Mouse (Mus musculus) v-Abl transformed pro-B cells (cell line): Measurements from ENCODE around the gene Clybl.

Experiments used
- in situ Hi-C, 2 experiments: fragments of 400-800 bp; cut with MboI; formaldehyde crosslinking; loops; one replicate each; pipeline ENCODE4 v1.15.1; 2025; ENCODE audit not compliant: unreplicated experiment in 2 of 2

Clybl gene

GRCm38 (mm10) chr14:122380896-122381845 is 199.7 kb downstream of the Clybl start:
- in situ Hi-C loops: no loop called here

GRCm38 (mm10) chr14:122382281-122382680 is 200.8 kb downstream of the Clybl start:
- in situ Hi-C loops: no loop called here

GRCm38 (mm10) chr14:122383931-122384330 is 202.4 kb downstream of the Clybl start:
- in situ Hi-C loops: no loop called here

GRCm38 (mm10) chr14:122384447-122385237 is 203.1 kb downstream of the Clybl start:
- in situ Hi-C loops: no loop called here

- in situ Hi-C loops: no loop called here
Measured at GRCm38 (mm10) chr14:122385238-122385534, 203.7 kb downstream of the Clybl start.

DNA sequence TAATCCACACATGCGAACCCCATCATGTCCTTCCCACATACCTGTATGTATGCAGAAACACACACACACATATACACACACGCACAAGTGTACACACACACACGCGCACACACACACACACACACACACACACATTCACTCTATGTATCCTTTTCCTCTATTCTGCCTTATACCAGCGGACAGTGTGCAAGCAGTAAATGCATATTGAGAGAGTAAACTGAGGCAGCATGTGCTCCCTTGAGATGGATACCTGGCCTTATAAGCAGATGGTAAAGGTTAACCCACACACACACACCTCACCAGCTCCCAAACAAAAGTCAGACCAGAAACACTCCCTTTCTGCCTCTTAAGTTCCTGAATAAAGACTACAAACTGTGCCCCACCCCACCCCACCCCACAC is 204.3 kb downstream of the Clybl start:
- in situ Hi-C loops: no loop called here

DNA sequence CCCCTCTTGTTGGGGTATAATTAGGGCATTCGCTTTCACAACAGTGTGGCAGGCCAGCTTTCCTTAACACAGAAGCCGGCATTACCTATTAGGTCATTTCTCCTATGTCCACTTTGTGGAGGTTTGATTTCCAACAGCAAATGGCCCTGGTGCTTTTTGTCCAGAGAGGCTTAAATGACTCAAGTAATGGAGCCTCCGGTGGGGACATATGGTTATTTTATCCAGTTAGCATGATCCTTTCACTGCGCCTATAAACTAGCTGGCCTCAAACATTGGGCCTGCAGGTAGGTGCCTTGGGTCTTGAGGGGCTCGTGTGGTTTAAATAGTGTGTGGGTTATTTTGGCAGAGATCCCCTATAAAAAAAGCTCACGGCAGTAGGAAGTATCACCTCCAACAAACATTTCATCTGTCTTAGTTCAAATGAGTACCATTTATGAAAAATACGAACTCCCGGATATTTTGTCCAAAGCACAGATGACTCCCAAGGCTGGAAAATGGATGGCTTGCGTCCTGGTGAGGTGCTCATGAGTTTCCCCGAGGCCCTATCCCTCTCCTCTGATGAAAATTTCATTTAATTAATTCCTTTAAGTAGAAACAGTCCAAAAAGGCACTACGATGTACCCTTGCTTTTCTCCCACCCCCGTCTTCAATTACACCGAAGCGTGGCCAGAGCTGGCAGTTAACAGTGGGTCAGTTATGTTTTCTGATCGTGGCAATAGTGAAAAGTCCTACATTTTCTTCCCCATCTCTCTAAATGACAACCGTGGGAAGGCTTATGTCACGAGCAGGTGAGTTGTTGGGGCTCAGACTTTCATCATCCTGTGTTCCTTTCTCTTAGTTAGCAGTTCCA is 205.0 kb downstream of the Clybl start:
- in situ Hi-C loops: no loop called here

DNA sequence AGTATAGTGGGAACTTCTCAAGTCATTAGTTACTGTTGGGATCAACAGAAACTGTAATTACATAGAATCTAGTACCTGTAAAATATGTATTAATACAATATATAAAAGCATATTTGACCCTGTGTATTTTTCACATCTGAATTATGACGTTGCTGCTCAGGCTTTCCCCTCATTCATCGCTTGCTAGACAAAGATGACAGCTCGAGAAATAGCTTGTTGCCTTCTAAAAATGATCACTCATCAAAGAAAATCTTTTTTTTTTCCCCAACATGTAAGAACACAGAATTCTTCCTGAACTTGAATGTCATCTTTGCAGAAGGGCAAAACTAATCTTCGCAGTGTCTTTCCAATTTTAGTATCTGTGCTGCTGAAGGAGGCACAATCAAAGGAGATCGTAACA is 206.3 kb downstream of the Clybl start:
- in situ Hi-C loops: no loop called here

- in situ Hi-C loops: no loop called here
Measured at GRCm38 (mm10) chr14:122388431-122389031, 207.0 kb downstream of the Clybl start.

DNA sequence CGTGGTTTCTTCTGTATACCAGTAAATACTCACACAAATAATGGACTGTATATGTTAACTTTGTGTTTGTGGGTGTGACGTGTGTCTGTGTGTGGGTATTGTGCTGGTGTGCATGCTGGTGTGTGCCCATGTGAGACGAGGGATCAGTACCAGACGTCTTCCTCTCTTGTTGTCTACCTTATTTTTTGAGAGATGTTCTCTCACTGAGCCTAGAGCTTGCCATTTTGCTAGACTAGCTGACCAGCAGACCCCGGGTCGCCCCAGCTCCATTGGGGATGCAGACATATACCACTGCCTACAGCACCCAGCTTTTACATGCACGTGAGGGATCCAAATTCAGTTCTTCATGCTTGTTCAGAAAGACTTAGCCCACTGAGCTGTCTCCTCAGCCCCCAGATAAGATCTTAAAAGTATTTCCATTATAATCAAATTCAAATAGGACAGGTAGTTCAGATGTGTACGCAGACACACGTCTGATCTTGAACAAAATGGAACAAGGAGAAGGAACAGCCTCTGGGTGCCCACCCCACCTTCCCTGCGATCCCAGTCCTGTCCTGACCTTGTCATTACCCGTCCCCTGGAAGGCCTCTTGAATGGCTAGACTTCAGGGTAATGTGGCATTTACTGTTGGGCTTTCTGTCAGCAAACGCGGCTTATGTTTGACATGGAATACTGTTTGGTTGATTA is 208.3 kb downstream of the Clybl start:
- in situ Hi-C loops: no loop called here

DNA sequence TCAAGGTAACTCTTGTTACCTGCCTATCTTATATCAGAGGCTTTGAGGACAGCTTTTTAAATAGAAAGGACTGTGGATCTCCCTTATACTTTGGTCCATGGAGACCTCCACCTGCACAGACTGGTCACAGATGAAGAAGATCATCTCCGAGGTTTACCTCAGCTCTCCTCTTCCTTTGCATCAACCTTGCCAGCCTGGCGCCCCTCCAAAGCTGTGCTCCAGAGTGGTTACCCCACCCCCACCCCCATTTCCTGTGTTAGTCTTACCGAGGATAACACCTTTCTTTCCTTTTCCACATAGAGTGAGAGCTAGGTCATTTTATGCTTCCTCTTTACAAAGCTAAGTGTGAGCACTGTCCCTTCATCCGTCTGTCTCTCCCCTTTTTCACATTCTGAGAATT is 209.4 kb downstream of the Clybl start:
- in situ Hi-C loops: no loop called here

GRCm38 (mm10) chr14:122393119-122393518 is 211.6 kb downstream of the Clybl start:
- in situ Hi-C loops: no loop called here

DNA sequence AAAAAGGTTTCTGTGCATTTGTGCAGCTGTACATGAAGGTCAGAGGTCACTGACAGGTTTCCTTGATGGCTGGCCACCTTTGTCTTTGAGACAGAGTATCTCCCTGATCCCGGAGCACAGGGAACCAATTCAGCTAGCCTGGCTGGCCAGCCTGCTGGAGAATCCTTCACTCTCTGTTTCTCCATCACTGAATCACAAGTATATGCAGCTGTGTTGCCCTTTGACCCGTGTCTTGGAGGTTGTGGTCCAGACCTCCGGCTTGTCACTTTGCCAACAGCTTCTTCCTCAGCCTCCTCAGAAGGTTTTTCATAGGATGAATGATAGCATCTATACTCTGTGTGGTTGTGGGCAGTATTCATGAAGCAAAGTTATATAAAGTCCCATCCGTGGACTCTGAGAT is 217.2 kb downstream of the Clybl start:
- in situ Hi-C loops: no loop called here

DNA sequence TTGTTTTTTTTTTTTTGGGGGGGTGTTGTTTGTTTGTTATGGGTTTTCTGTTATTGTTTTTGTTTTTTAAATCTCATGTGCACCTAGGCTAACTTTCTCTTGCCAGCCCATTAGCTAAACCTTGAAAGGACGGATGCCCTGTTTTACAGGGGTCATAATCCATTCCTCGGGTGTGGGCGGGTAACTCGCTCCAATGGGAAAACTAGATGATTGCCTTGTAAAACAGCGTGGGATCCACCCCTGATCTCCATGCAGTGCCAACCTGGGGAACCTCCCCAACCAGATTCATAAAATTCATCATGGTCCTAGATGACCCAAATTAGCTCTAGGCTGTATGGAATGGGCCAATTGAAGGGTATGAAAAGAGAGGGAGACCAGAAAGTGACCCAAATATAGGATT is 218.4 kb downstream of the Clybl start:
- in situ Hi-C loops: no loop called here

DNA sequence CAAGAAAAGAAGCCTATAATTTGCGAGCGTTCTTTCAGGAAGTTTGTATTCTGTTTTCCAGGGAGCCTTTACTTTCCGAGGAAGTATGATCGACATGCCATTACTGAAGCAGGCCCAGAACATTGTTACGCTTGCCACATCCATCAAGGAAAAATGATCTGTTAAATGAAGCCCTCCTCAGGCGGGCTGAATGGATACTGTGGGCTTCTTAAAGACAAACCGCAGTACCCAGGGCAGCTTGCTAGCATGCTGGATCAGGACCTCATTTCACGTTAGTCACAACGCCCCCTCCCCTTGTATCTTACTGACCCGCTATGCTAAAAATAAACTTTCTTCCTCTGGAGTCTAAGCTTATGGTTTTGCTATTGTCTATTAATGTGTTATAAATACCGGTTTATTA is 220.4 kb downstream of the Clybl start:
- in situ Hi-C loops: no loop called here

- in situ Hi-C loops: no loop called here
Measured at GRCm38 (mm10) chr14:122402716-122403258, 221.3 kb downstream of the Clybl start.

DNA sequence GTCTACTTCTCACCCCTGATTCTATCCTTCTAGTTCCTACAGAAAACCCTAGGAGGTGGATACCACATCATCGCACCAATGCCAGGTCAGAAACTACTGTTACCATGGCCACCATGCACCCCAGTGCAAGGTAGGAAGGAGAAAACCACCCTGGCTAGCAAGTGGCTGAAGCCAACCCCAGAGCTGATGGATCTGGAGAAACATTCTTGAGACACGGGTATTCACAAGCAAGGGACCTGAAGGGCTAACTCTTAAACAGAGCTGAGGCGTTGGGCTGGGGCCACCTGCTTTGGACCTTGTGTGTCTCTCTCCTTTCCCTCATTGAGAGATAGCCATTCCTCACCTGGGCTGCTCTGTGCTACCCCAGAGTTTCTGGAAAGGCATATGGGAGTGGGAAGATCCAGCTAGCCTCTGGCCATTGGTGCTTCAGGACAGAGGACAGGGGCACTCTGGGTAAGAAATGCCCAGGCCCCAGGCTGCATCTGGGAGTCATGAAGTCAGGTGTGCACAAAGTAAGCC is 222.0 kb downstream of the Clybl start:
- in situ Hi-C loops: no loop called here

GRCm38 (mm10) chr14:122404596-122405154 is 223.2 kb downstream of the Clybl start:
- in situ Hi-C loops: no loop called here

DNA sequence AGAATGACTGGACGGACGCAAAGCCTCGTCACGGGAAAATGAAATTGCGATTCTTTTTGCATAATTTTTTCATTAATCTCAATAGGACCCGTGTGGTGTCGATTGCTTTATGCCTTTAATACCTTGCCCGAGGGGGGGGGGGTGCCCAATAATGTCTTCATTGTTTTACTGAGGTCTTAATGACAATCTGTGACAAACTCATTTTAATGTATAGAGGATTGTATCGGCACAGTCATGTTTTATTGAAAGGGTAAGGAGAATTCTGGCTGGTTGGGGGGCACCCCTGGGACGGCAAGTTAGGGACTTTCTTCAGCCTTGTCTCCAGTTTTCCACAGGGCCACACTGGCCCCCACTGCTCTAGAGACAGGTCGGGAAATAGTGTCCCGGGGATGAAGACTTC is 223.7 kb downstream of the Clybl start:
- in situ Hi-C loops: no loop called here
